Mouse (Mus musculus) effector memory CD4-positive, alpha-beta T cell, adult 5 months (primary cell): Measurements from ENCODE around the gene Kcne4. TPM values are rescaled to one million over a fixed set of nuclear protein-coding genes. Genes with fewer than 3 reads are reported as not detected.

Experiments used
- polyA plus RNA-seq: library from polyadenylated mRNA; unstranded; fragments of 100-300 nt; shearing (Covaris generic); gene quantifications from one replicate; pipeline ENCODE4 v1.2.1, GENCODE M21; 2017

Kcne4 gene
- not detected for polyA plus RNA-seq

GRCm38 (mm10) chr1:78816639-78817038, at the start of gene Kcne4:
Gene Kcne4, plus strand, starts transcription at chr1:78816758.

Other genes starting within 250 kb of the Kcne4 start
- gene Acsl3, start 158.9 kb upstream of the Kcne4 start, polyA plus RNA-seq, result 21.5 TPM
- 7.4 TPM for gene Utp14b, start 158.7 kb upstream of the Kcne4 start, polyA plus RNA-seq